Comparison of ENCODE assay signal across 19 mouse cellular contexts in the genomic region with DNA sequence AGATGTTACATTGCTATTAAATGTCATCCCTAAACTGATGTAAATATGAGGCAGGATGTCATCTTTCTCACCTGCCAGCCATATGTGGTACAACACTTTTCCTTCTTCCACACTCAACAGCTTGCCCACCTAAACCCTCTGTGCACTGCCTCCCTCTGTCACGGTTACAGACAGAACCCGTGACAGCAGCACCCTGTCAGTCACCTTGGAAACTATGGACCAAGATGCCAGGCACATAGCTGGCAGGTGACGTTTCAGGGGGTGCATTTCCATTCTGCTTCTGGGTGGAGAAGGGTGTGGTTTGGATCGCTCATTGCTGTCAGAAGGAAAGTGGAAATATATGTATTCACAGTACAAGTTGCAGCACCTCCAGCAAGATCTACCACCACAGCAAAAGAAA.
DNase-seq lines count a peak whose midpoint lies in the region; ATAC-seq and TF ChIP-seq lines count a peak whose summit lies in the region.
"Had no signal": no experiment of that assay in that cellular context is flagged by ENCODE, and none has a peak within 500 bp of the region (broad histone marks: within the 10 kb centered on the region; RNA-seq: fewer than 3 reads in every experiment).

No protein-coding gene starts in this region.

- no peak overlapping the region for H3K4me2 ChIP-seq in forebrain, postnatal 0 days (ENCODE audit: low read depth)
- no peak overlapping the region for H3K4me2 ChIP-seq in forebrain, embryonic 12.5 days
- H3K4me2 ChIP-seq in hindbrain, postnatal 0 days (ENCODE audit: low read depth, low read length) = no peak overlapping the region
- H3K4me2 ChIP-seq: hindbrain, embryonic 14.5 days had no signal

- H3K9me3 ChIP-seq in forebrain, postnatal 0 days (ENCODE audit: low read length) = no peaks in the 10 kb centered on the region
- no peaks in the 10 kb centered on the region for H3K9me3 ChIP-seq in forebrain, embryonic 12.5 days
- H3K9me3 ChIP-seq in hindbrain, postnatal 0 days (ENCODE audit: low read length) = no peaks in the 10 kb centered on the region
- H3K9me3 ChIP-seq: embryonic facial prominence, embryonic 10.5 days; G1E had no signal

- no peaks in the 10 kb centered on the region for H3K36me3 ChIP-seq in forebrain, postnatal 0 days (ENCODE audit: insufficient read depth)
- no peaks in the 10 kb centered on the region for H3K36me3 ChIP-seq in forebrain, embryonic 12.5 days (replicated peaks)
- no peaks in the 10 kb centered on the region for H3K36me3 ChIP-seq in hindbrain, postnatal 0 days (ENCODE audit: insufficient read depth, low read length)
- H3K36me3 ChIP-seq: embryonic facial prominence, embryonic 10.5 days; G1E had no signal

- WGBS in forebrain, postnatal 0 days = 46% methylated on average over 4 of the region's 4 CpGs
- WGBS in forebrain, embryonic 12.5 days = 83% methylated on average over 4 of the region's 4 CpGs
- 78% methylated on average over 4 of the region's 4 CpGs for WGBS in hindbrain, postnatal 0 days

- TF ChIP-seq CTCF in forebrain, postnatal 0 days (IDR thresholded peaks at IDR 0.05; ENCODE audit: low read depth) = no peak
- no peak for TF ChIP-seq CTCF in hindbrain, postnatal 0 days (IDR thresholded peaks at IDR 0.05; ENCODE audit: low read depth)

- no peak overlapping the region for H3K9ac ChIP-seq in forebrain, postnatal 0 days
- no peak overlapping the region for H3K9ac ChIP-seq in forebrain, embryonic 12.5 days
- no peak overlapping the region for H3K9ac ChIP-seq in hindbrain, postnatal 0 days (replicated peaks; ENCODE audit: low read length)
- H3K9ac ChIP-seq: hindbrain, embryonic 14.5 days had no signal

- no peak overlapping the region for H3K27ac ChIP-seq in forebrain, postnatal 0 days (ENCODE audit: low read depth, low read length)
- H3K27ac ChIP-seq in forebrain, embryonic 12.5 days = no peak overlapping the region
- H3K27ac ChIP-seq in hindbrain, postnatal 0 days = no peak overlapping the region
- H3K27ac ChIP-seq: embryonic facial prominence, embryonic 10.5 days; hindbrain, embryonic 14.5 days had no signal

- ATAC-seq in forebrain, postnatal 0 days = peak; percentile 68
- no peak for ATAC-seq in forebrain, embryonic 12.5 days (ENCODE audit: low FRiP score)
- ATAC-seq in hindbrain, postnatal 0 days = no peak
- ATAC-seq: intestine, embryonic 16.5 days had no signal

- peak; percentile 37 for DNase-seq in forebrain, postnatal 0 days
- peak; percentile 45 for DNase-seq in layer of hippocampus, adult 9-11 months
- DNase-seq in layer of hippocampus, postnatal 10 days (ENCODE audit: low spot score in 2 of 2) = no peak
- peak; percentile 55 for DNase-seq in brain, adult 2 months (ENCODE audit: low read depth, low spot score)
- peak; percentile 21 for DNase-seq in naive thymus-derived CD4-positive, alpha-beta T cell, adult 2 months (ENCODE audit: low read depth)
- DNase-seq in hindbrain, postnatal 0 days (ENCODE audit: low spot score) = no peak
- DNase-seq: adrenal gland, adult 8-10 months; adrenal gland, postnatal 36 days; cerebellum, adult 11-12 months; cerebellum, adult 9-11 months; gastrocnemius, postnatal 36 days; heart, adult 11 months; heart, postnatal 10 days; kidney, adult 2 months had no signal

- H3K27me3 ChIP-seq in forebrain, postnatal 0 days (ENCODE audit: insufficient read depth, low read length) = no peaks in the 10 kb centered on the region
- no peaks in the 10 kb centered on the region for H3K27me3 ChIP-seq in forebrain, embryonic 12.5 days
- H3K27me3 ChIP-seq in hindbrain, postnatal 0 days (ENCODE audit: insufficient read depth, low read length) = no peaks in the 10 kb centered on the region

- peaks cover 6% of the 10 kb centered on the region; the same call in 1 of the 2 replicates for H3K4me1 ChIP-seq in forebrain, postnatal 0 days (ENCODE audit: insufficient read depth)
- H3K4me1 ChIP-seq in forebrain, embryonic 12.5 days = no peaks in the 10 kb centered on the region
- no peaks in the 10 kb centered on the region for H3K4me1 ChIP-seq in hindbrain, postnatal 0 days (ENCODE audit: insufficient read depth, low read length)
- H3K4me1 ChIP-seq: embryonic facial prominence, embryonic 10.5 days had no signal

- H3K4me3 ChIP-seq in forebrain, postnatal 0 days (ENCODE audit: low read depth, low read length) = no peak overlapping the region
- no peak overlapping the region for H3K4me3 ChIP-seq in forebrain, embryonic 12.5 days (replicated peaks)
- H3K4me3 ChIP-seq in hindbrain, postnatal 0 days (ENCODE audit: low read length) = no peak overlapping the region
- H3K4me3 ChIP-seq: embryonic facial prominence, embryonic 10.5 days had no signal

Comparison
In these comparisons a context has a peak if more than half of its experiments do, and no peak if none do; other contexts are left out.
1. DNase-seq: peak in forebrain, postnatal 0 days (single experiment), layer of hippocampus, adult 9-11 months (single experiment), brain, adult 2 months (single experiment) and naive thymus-derived CD4-positive, alpha-beta T cell, adult 2 months (single experiment); none in layer of hippocampus, postnatal 10 days (0 of 2) and hindbrain, postnatal 0 days (single experiment).